Mouse (Mus musculus): ENCODE results near the gene Myom3.

GRCm38 (mm10) chr4:135851942-135852341, 92.4 kb downstream of the Myom3 start:
- TF ChIP-seq CTCF (IDR thresholded peaks at IDR 0.05) (no peak), EP300 (IDR thresholded peaks at IDR 0.05; ENCODE audit: insufficient read depth, low read depth, low read length) (no peak), POLR2A (IDR thresholded peaks at IDR 0.05; ENCODE audit: insufficient read depth, low read depth, low read length) (no peak)

All from heart, adult 2 months (tissue).